Comparison of ENCODE assay signal across 31 mouse cellular contexts in genomic region chr2:58408926-58409634, GRCm38 (mm10). TPM values are rescaled to one million over a fixed set of nuclear protein-coding genes. Genes with fewer than 3 reads are reported as not detected.
A peak's percentile ranks its signal among the peaks of the same experiment; 100 is the strongest.
DNase-seq lines count a peak whose midpoint lies in the region; ATAC-seq lines count a peak whose summit lies in the region.
"Had no signal": no experiment of that assay in that cellular context is flagged by ENCODE, and none has a peak within 500 bp of the region (broad histone marks: within the 10 kb centered on the region; RNA-seq: fewer than 3 reads in every experiment).

No protein-coding gene starts in this region.

- no peak overlapping the region for H3K9ac ChIP-seq in intestine, embryonic 16.5 days (ENCODE audit: low read depth, low read length)
- no peak overlapping the region for H3K9ac ChIP-seq in intestine, embryonic 15.5 days
- H3K9ac ChIP-seq: forebrain, embryonic 12.5 days; hindbrain, embryonic 12.5 days; liver, embryonic 14.5 days; lung, embryonic 14.5 days; neural tube, embryonic 12.5 days had no signal

- WGBS in intestine, embryonic 16.5 days, result 57% methylated on average over 5 of the region's 5 CpGs
- WGBS in intestine, embryonic 15.5 days, result 64% methylated on average over 5 of the region's 5 CpGs

- H3K4me1 ChIP-seq in intestine, embryonic 16.5 days (ENCODE audit: control insufficient read depth, insufficient read depth, low read length), result no peaks in the 10 kb centered on the region
- no peaks in the 10 kb centered on the region for H3K4me1 ChIP-seq in intestine, embryonic 15.5 days (replicated peaks)
- no peaks in the 10 kb centered on the region; the same call in 1 of the 2 replicates for H3K4me1 ChIP-seq in brown adipose tissue, adult 24 weeks (ENCODE audit: control insufficient read depth, insufficient read depth, insufficient read length, low read length)
- H3K4me1 ChIP-seq: forebrain, embryonic 12.5 days; hindbrain, embryonic 12.5 days; midbrain, embryonic 10.5 days; neural tube, embryonic 12.5 days had no signal

- no peak overlapping the region for H3K27ac ChIP-seq in intestine, embryonic 16.5 days (ENCODE audit: low read length)
- H3K27ac ChIP-seq in intestine, embryonic 15.5 days, result no peak overlapping the region
- peak overlapping the region; percentile 59 for H3K27ac ChIP-seq in brown adipose tissue, adult 24 weeks (replicated peaks; ENCODE audit: low read depth, low read length)
- H3K27ac ChIP-seq: forebrain, embryonic 12.5 days; hindbrain, embryonic 12.5 days; hindbrain, postnatal 0 days; kidney, postnatal 0 days; layer of hippocampus, adult 2 months; liver, embryonic 14.5 days; midbrain, embryonic 10.5 days; neural tube, embryonic 12.5 days had no signal

- no peaks in the 10 kb centered on the region for H3K9me3 ChIP-seq in intestine, embryonic 16.5 days (ENCODE audit: control insufficient read depth, low read length)
- no peaks in the 10 kb centered on the region for H3K9me3 ChIP-seq in intestine, embryonic 15.5 days
- H3K9me3 ChIP-seq: forebrain, embryonic 12.5 days; hindbrain, embryonic 12.5 days; midbrain, embryonic 10.5 days; neural tube, embryonic 12.5 days had no signal

- no peak overlapping the region for H3K4me3 ChIP-seq in intestine, embryonic 16.5 days (ENCODE audit: low read length)
- no peak overlapping the region for H3K4me3 ChIP-seq in intestine, embryonic 15.5 days (replicated peaks)
- no peak overlapping the region for H3K4me3 ChIP-seq in brown adipose tissue, adult 24 weeks (ENCODE audit: insufficient read depth, low read depth, low read length)
- H3K4me3 ChIP-seq: erythroblast, embryonic 14.5 days; forebrain, embryonic 12.5 days; hindbrain, embryonic 12.5 days; layer of hippocampus, adult 2 months; midbrain, embryonic 10.5 days; neural tube, embryonic 12.5 days had no signal

- 0 out of 2 replicates have a peak, but pooled peaks have one; percentile 40 for ATAC-seq in intestine, embryonic 16.5 days
- ATAC-seq in intestine, embryonic 15.5 days, result no peak
- ATAC-seq in erythroid progenitor cell, adult 5-6 weeks (replicated peaks; ENCODE audit: low FRiP score, poor library complexity, severe bottlenecking), result no peak
- ATAC-seq: hindbrain, postnatal 0 days; intestine, postnatal 0 days; midbrain, embryonic 16.5 days had no signal

- peak; percentile 9 for DNase-seq in layer of hippocampus, adult 8-10 months (ENCODE audit: low spot score in 2 of 2)
- no peak for DNase-seq in layer of hippocampus, postnatal 25 days (ENCODE audit: extremely low spot score in 1 of 2, low spot score in 1 of 2)
- peak; percentile 54 for DNase-seq in NIH3T3 (ENCODE audit: low read depth)
- no peak for DNase-seq in neural tube, embryonic 10.5 days (ENCODE audit: extremely low spot score, low spot score)
- DNase-seq: adrenal gland, postnatal 25 days; cerebellum, adult 8-10 months; cerebellum, postnatal 25 days; gastrocnemius, postnatal 25 days; heart, adult 11 months; heart, postnatal 36 days; liver; lung, embryonic 14.5 days; lung, postnatal 14 days had no signal

- no peak overlapping the region for H3K4me2 ChIP-seq in intestine, embryonic 16.5 days (ENCODE audit: low read depth, low read length)
- H3K4me2 ChIP-seq in intestine, embryonic 15.5 days (replicated peaks), result no peak overlapping the region
- H3K4me2 ChIP-seq: forebrain, embryonic 12.5 days; heart, embryonic 11.5 days; hindbrain, embryonic 12.5 days; lung, embryonic 14.5 days; neural tube, embryonic 12.5 days had no signal

- H3K27me3 ChIP-seq in intestine, embryonic 16.5 days (replicated peaks; ENCODE audit: control insufficient read depth, insufficient read depth, low read length), result no peaks in the 10 kb centered on the region
- no peaks in the 10 kb centered on the region for H3K27me3 ChIP-seq in intestine, embryonic 15.5 days (replicated peaks)
- H3K27me3 ChIP-seq: forebrain, embryonic 12.5 days; hindbrain, embryonic 12.5 days; neural tube, embryonic 12.5 days had no signal

- H3K36me3 ChIP-seq in intestine, embryonic 16.5 days (ENCODE audit: control insufficient read depth, insufficient read depth, low read length), result no peaks in the 10 kb centered on the region
- no peaks in the 10 kb centered on the region for H3K36me3 ChIP-seq in intestine, embryonic 15.5 days
- H3K36me3 ChIP-seq: forebrain, embryonic 12.5 days; G1E; hindbrain, embryonic 12.5 days; midbrain, embryonic 10.5 days; neural tube, embryonic 12.5 days had no signal

RNA-seq across cellular contexts. Expression of gene Acvr1c, which starts 51.4 kb away (rescaled TPM):
- 3.8 and 5.3 TPM in 2 replicates for polyA plus RNA-seq in intestine, embryonic 16.5 days (2015; fragmentation: Nextera tagmentation; extraction: Ambion mirVana)
- polyA plus RNA-seq in intestine, embryonic 15.5 days (2015; fragmentation: Nextera tagmentation; extraction: Ambion mirVana), result 3.7 and 4.2 TPM in 2 replicates
- 10 to 100 TPM; 15.1 to 20.4 (median 17.0) TPM for total RNA-seq in layer of hippocampus, adult 8-10 months (2022)
- 10 to 100 TPM; 10.9 TPM for total RNA-seq in layer of hippocampus, postnatal 25 days (2021)
- polyA plus RNA-seq in brown adipose tissue, adult 24 weeks (2012; ENCODE audit: insufficient read depth, insufficient read length, missing spikeins), result 22.6 and 25.4 TPM in 2 replicates
- not detected in 2 replicates for total RNA-seq in erythroid progenitor cell, adult 5-6 weeks (2015; ENCODE audit: low replicate concordance)
- not detected in 2 replicates for total RNA-seq in erythroid progenitor cell, adult 5-6 weeks (2017; ENCODE audit: low replicate concordance)
- polyA plus RNA-seq: erythroblast, embryonic 14.5 days; G1E; limb, embryonic 11.5 days had no signal

Comparison
In these comparisons a context has a peak if more than half of its experiments do, and no peak if none do; other contexts are left out.
1. DNase-seq: peak in layer of hippocampus, adult 8-10 months (2 of 2) and NIH3T3 (single experiment); none in layer of hippocampus, postnatal 25 days (0 of 2) and neural tube, embryonic 10.5 days (single experiment).
2. RNA of gene Acvr1c, which starts 51.4 kb away (total RNA-seq): 15.1 to 20.4 TPM in layer of hippocampus, adult 8-10 months and 10.9 TPM in layer of hippocampus, postnatal 25 days; not detected in erythroid progenitor cell, adult 5-6 weeks; every median in the first group is over 10 times any median in the second.